Mouse (Mus musculus): ENCODE data around the gene 1700029H14Rik. TPM values are rescaled to one million over a fixed set of nuclear protein-coding genes. Genes with fewer than 3 reads are reported as not detected.

1700029H14Rik gene
- total RNA-seq, 2 experiments from 2014 or later = not detected

DNA sequence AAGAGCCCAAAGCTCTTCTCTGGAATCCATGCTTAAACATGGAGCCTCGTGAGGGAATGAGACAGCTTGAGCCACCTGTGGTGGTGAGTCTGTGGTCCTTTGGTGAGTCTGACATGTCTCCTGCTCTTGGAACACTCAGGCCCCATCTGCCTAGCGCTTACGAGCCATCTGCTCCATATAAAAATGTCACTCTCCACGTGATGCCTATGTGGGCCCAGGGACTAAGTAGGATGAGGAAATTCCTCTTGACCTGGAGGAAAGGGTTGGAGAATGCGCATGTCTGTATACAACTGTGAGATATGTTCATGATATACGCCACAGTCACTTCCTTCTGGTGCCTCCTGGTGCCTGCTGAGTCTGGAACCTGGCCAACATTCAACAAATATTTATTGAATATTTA lies 49.6 kb downstream of the 1700029H14Rik start:
- ATAC-seq (replicated peaks; ENCODE audit: low FRiP score, poor library complexity, severe bottlenecking) = no peak

DNA sequence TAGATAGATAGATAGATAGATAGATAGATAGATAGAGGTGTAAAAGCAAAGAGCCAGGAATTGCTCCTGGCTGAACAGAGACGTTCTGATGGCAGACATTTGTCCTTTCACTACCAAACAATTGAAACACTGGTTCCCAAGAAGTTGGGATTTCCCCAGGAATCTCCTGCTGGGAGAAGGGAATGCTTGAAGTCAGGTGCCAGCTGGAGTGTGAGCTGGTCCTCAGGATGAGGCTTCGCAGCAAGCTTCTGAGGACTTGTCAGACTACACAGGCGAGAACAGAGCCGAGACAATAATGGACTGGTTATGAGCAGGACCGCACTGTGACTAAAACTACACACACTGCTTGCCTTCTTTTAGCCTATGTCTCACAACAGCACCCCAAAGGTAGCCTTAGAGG lies 50.2 kb downstream of the 1700029H14Rik start:
- no peak for ATAC-seq (replicated peaks; ENCODE audit: low FRiP score, poor library complexity, severe bottlenecking)

DNA sequence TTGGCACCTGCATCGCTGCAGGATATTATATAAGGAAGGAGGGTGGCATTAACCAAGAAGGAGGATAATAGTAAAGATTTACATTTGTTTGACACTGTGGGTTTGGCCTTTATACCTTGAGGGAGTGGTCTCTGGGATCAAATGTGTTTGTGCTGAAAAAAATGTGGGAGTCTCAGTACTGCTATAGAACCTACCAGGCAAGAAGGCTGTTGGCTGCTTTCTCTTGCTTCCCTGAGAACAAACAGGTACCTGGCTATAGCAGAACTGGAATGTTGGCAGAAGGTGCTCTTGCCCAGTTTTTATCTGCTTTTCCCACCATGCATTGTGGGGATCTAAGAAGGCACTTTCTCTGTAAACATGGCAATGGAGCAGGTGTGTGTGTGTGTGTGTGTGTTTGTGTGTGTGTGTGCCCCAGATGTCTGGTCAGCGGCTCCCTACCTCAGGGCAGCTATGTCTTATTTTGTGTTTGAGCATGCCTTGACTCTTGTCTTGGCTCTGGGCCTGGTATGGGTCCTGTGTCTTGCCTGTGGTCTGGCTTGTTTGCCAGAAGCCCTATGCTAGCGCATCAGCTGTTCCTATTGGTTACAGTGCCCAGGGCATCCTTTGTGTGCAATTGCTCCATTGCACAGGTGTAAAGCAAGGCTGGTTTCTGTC lies 54.9 kb downstream of the 1700029H14Rik start:
- no peak for ATAC-seq (replicated peaks; ENCODE audit: low FRiP score, poor library complexity, severe bottlenecking)

DNA sequence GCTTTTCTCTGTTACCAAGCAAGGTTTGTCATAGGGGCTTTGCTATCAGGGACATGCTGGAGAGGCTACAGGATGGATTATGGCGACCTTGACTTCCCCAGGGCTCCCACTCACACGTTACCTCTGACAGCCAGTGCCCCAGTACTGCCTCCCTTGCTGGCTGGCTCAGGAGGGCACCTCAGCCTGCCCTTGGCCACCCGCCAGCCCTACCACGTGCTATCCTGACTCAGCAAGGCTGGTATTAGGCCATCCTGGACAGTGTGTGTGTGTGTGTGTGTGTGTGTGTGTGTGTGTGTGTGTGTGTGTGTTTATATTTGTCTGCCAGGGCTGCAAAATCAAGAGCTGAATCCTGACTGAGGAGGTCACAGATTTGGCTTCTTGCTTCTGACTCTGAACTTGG lies 55.4 kb downstream of the 1700029H14Rik start:
- ATAC-seq (replicated peaks; ENCODE audit: low FRiP score, poor library complexity, severe bottlenecking) = no peak

DNA sequence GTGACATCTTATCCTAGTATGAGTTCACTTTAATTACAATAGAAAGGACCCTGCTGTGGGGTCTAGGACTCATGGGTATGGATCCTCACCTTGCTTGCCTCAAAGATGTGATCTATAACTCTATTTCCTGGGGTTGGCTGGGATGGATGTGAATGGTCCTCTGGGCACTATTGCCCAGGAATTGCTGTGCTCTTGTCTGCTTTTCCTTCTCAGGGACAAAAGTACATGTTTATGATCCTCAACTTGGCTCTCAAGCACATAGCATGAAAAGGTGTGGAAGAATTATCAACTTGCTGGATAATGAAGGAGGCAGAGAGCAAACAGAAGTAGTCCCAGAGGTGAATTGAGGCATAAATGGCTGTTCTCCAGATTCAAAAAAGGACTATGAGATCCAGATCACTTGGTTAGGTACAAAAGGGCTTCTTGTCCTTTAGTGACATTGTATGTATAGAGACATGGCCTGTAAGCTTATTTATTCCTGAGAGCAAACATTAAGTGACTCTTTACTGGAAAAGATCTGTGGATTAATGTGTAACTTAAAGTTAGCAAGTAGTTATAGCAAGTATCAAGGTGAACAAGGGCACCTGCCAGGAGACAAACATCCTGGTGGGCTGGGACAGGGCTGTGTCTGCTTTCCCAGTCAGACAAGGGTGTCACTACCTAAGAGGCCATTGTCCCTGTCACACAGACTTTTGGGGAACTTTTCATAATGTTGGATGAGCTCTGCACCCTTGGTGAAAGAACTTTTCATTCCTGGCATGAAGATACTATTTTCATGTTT lies 57.2 kb downstream of the 1700029H14Rik start:
- no peak for ATAC-seq (replicated peaks; ENCODE audit: low FRiP score, poor library complexity, severe bottlenecking)

DNA sequence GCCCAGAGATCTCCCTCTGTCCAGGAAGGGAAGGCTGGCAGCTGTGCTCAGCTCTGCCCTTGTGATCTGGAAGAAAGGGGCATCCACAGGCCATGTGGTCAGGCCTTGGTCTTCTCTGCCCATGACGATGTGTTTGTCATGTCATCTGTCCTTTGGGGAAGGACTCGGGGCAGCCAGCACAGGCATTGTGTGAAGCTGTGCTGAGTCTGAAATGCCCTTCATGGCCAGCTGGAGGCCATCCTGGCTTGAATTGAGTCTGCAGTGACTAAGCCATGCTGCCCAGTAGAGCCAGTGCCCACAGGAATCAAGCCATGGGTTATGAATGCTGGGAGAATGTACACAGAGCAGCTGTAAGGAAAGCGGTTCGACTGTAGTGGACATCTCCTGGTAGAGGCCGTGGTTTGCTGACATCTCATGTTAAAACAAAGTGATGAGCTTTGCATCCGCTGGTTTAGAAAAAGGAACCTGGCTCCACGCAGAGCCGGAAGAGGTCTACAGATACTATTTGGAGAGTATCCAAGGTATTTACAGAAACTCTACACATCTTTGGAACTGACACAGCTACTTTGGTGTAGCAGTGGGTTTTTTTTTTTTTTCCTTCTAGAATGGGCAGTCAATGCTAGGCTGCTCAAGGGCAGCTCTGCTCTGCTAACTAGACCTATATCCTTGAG lies 58.2 kb downstream of the 1700029H14Rik start:
- no peak for ATAC-seq (replicated peaks; ENCODE audit: low FRiP score, poor library complexity, severe bottlenecking)

DNA sequence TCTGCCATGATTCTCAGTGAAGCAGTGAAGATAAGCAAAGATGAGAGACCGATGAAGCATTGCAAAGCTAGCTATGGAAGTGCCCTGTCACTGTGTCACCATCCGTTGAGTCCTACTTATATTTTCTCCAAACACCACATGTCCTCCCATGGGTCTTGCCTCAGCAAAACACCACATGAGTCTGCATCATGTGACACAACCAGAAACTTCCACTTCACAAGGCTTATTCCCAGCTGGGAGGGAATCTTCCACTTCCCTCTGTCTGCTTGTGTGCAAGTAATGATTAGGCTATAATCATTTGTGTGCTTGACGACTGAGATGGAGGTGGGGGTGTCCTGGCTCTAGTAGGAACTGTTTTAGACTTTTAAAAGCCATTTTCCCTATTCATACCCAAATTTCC lies 61.0 kb downstream of the 1700029H14Rik start:
- ATAC-seq (replicated peaks; ENCODE audit: low FRiP score, poor library complexity, severe bottlenecking) = no peak

Other genes with a start within 250 kb of the 1700029H14Rik start
- 141 and 154 TPM in 2 replicates for gene Tfdp1, start 223.7 kb downstream of the 1700029H14Rik start, total RNA-seq (2015; ENCODE audit: low replicate concordance)
- gene Tfdp1, start 223.7 kb downstream of the 1700029H14Rik start, total RNA-seq (2017; ENCODE audit: low replicate concordance) = 74.7 and 138 TPM in 2 replicates
- gene Atp4b, start 165.6 kb downstream of the 1700029H14Rik start, total RNA-seq (2015; ENCODE audit: low replicate concordance) = not detected in 2 replicates
- gene Atp4b, start 165.6 kb downstream of the 1700029H14Rik start, total RNA-seq (2017; ENCODE audit: low replicate concordance) = not detected in 2 replicates
- 0.36 TPM in 1 of 2 replicates, not detected in the other for gene Grk1, start 157.4 kb downstream of the 1700029H14Rik start, total RNA-seq (2015; ENCODE audit: low replicate concordance)
- gene Grk1, start 157.4 kb downstream of the 1700029H14Rik start, total RNA-seq (2017; ENCODE audit: low replicate concordance) = 0.13 TPM in 1 of 2 replicates, not detected in the other
- gene Tmem255b, start 127.3 kb downstream of the 1700029H14Rik start, total RNA-seq (2015; ENCODE audit: low replicate concordance) = not detected in 2 replicates
- gene Tmem255b, start 127.3 kb downstream of the 1700029H14Rik start, total RNA-seq (2017; ENCODE audit: low replicate concordance) = not detected in 2 replicates
- gene Gas6, start 68.0 kb downstream of the 1700029H14Rik start, total RNA-seq (2015; ENCODE audit: low replicate concordance) = 2.1 TPM in 1 of 2 replicates, not detected in the other
- gene Gas6, start 68.0 kb downstream of the 1700029H14Rik start, total RNA-seq (2017; ENCODE audit: low replicate concordance) = 3.0 and 3.9 TPM in 2 replicates
- gene Rasa3, start 115.1 kb upstream of the 1700029H14Rik start, total RNA-seq (2015; ENCODE audit: low replicate concordance) = 6.5 and 9.6 TPM in 2 replicates
- gene Rasa3, start 115.1 kb upstream of the 1700029H14Rik start, total RNA-seq (2017; ENCODE audit: low replicate concordance) = 12.2 and 13.4 TPM in 2 replicates
- gene Cfap97d2, start 143.4 kb upstream of the 1700029H14Rik start, total RNA-seq (2015; ENCODE audit: low replicate concordance) = not detected in 2 replicates
- gene Cfap97d2, start 143.4 kb upstream of the 1700029H14Rik start, total RNA-seq (2017; ENCODE audit: low replicate concordance) = not detected in 2 replicates
- gene Cdc16, start 195.2 kb upstream of the 1700029H14Rik start, total RNA-seq (2015; ENCODE audit: low replicate concordance) = 28.9 and 55.5 TPM in 2 replicates
- gene Cdc16, start 195.2 kb upstream of the 1700029H14Rik start, total RNA-seq (2017; ENCODE audit: low replicate concordance) = 30.5 and 33.7 TPM in 2 replicates
- gene Upf3a, start 223.2 kb upstream of the 1700029H14Rik start, total RNA-seq (2015; ENCODE audit: low replicate concordance) = 11.2 and 17.2 TPM in 2 replicates
- gene Upf3a, start 223.2 kb upstream of the 1700029H14Rik start, total RNA-seq (2017; ENCODE audit: low replicate concordance) = 10.8 and 18.6 TPM in 2 replicates